Mouse (Mus musculus) CH12.LX (cell line): ENCODE results near the gene Qrfp. TPM values are rescaled to one million over a fixed set of nuclear protein-coding genes. Genes with fewer than 3 reads are reported as not detected.

Source experiments
- DNase-seq: peaks from one replicate; pipeline ENCODE4 v3.0.0-alpha.2; 2013; ENCODE audit errors: extremely low read depth
- H3K27ac ChIP-seq: 2 replicates; pipeline ENCODE4 v1.5.1; 2012; ENCODE audit warnings: low read depth, mild to moderate bottlenecking, control low read depth, moderate library complexity; ENCODE audit not compliant: insufficient read depth
- H3K27me3 ChIP-seq: replicated peaks from 2 replicates; pipeline ENCODE3; 2012; ENCODE audit warnings: inconsistent platforms
- H3K36me3 ChIP-seq, 2 experiments: replicated peaks in 1 of 2; 2 replicates each; pipeline versions ENCODE3 to v1.6.1; 2012; ENCODE audit warnings: inconsistent platforms in 1 of 2, low read length in 1 of 2, mild to moderate bottlenecking in 1 of 2, mixed read lengths in 1 of 2, moderate library complexity in 1 of 2; ENCODE audit not compliant: control insufficient read depth in 1 of 2, insufficient read depth in 1 of 2
- H3K4me1 ChIP-seq, 2 experiments: 2 replicates each; pipeline ENCODE4 v1.6.1; 2012; ENCODE audit warnings: inconsistent platforms in 1 of 2, moderate library complexity in 1 of 2; ENCODE audit not compliant: insufficient read depth in 2 of 2, control insufficient read depth in 1 of 2
- H3K4me2 ChIP-seq: 2 replicates; pipeline ENCODE4 v1.6.1; 2012; ENCODE audit warnings: low read depth, mild to moderate bottlenecking, control low read depth; ENCODE audit not compliant: poor library complexity, insufficient read depth, severe bottlenecking
- H3K4me3 ChIP-seq, 3 experiments: fragments of 150-350 bp in 1 of 3; sonication (generic) in 1 of 3; replicated peaks in 1 of 3; 2 replicates each; pipeline versions ENCODE3 to v1.5.1; 2011 to 2012; ENCODE audit warnings: low read depth in 2 of 3, low read length in 2 of 3, mild to moderate bottlenecking in 2 of 3, moderate library complexity in 2 of 3, control low read depth in 1 of 3, improper control_type of control experiment in 1 of 3, inconsistent platforms in 1 of 3, mixed read lengths in 1 of 3; ENCODE audit not compliant: poor library complexity in 1 of 3
- H3K79me2 ChIP-seq: replicated peaks from 2 replicates; pipeline ENCODE4 v1.6.1; 2012; ENCODE audit warnings: mild to moderate bottlenecking, moderate library complexity; ENCODE audit not compliant: control insufficient read depth, poor library complexity, insufficient read depth, severe bottlenecking; ENCODE audit errors: extremely low read depth
- H3K9ac ChIP-seq: 2 replicates; pipeline ENCODE4 v1.6.1; 2012; ENCODE audit warnings: low read depth, mild to moderate bottlenecking, control low read depth, moderate library complexity; ENCODE audit not compliant: insufficient read depth
- H3K9me3 ChIP-seq: replicated peaks from 2 replicates; pipeline ENCODE3; 2012; ENCODE audit warnings: low read length, inconsistent platforms, mixed read lengths
- CHD2 ChIP-seq: IDR thresholded peaks from 2 replicates; pipeline ENCODE4 v1.6.1; 2011; ENCODE audit warnings: low read length, improper control_type of control experiment
- ELF1 ChIP-seq: IDR thresholded peaks from 2 replicates; pipeline ENCODE4 v1.6.1; 2014; ENCODE audit warnings: low read depth, mild to moderate bottlenecking, inconsistent platforms, low read length, improper control_type of control experiment
- EP300 ChIP-seq: IDR thresholded peaks from 2 replicates; pipeline ENCODE4 v1.6.1; 2011; ENCODE audit warnings: low read length, improper control_type of control experiment
- ETS1 ChIP-seq: conservative IDR thresholded peaks from 2 replicates; pipeline ENCODE4 v1.6.1; 2012; ENCODE audit warnings: low read depth, mild to moderate bottlenecking, inconsistent platforms, low read length, improper control_type of control experiment, moderate library complexity
- JUN ChIP-seq: IDR thresholded peaks from 2 replicates; pipeline ENCODE4 v1.6.1; 2011; ENCODE audit warnings: low read depth, mild to moderate bottlenecking, low read length, improper control_type of control experiment, moderate library complexity; ENCODE audit not compliant: insufficient read depth
- KAT2A ChIP-seq: IDR thresholded peaks from 2 replicates; pipeline ENCODE4 v1.6.1; 2012; ENCODE audit warnings: low read length, improper control_type of control experiment, inconsistent platforms; ENCODE audit not compliant: insufficient replicate concordance
- MAFK ChIP-seq: IDR thresholded peaks from 2 replicates; pipeline ENCODE4 v1.6.1; 2011; ENCODE audit warnings: low read length, improper control_type of control experiment; ENCODE audit not compliant: insufficient replicate concordance
- MAX ChIP-seq: IDR thresholded peaks from 2 replicates; pipeline ENCODE4 v1.6.1; 2011; ENCODE audit warnings: low read length, improper control_type of control experiment
- MYC ChIP-seq: IDR thresholded peaks from 2 replicates; pipeline ENCODE4 v1.6.1; 2011; ENCODE audit warnings: low read depth, mild to moderate bottlenecking, improper control_type of control experiment, low read length
- NRF1 ChIP-seq: IDR thresholded peaks from 2 replicates; pipeline ENCODE4 v1.6.1; 2014; ENCODE audit warnings: low read depth, mild to moderate bottlenecking, inconsistent platforms, low read length, improper control_type of control experiment, moderate library complexity
- POLR2A ChIP-seq: IDR thresholded peaks from 2 replicates; pipeline ENCODE4 v1.6.1; 2011; ENCODE audit warnings: low read depth, mild to moderate bottlenecking, improper control_type of control experiment, low read length
- POLR2AphosphoS2 ChIP-seq: IDR thresholded peaks from 2 replicates; pipeline ENCODE4 v1.6.1; 2011; ENCODE audit warnings: low read depth, low read length, improper control_type of control experiment
- RAD21 ChIP-seq: IDR thresholded peaks from 2 replicates; pipeline ENCODE4 v1.6.1; 2011; ENCODE audit warnings: low read depth, mild to moderate bottlenecking, low read length, improper control_type of control experiment, moderate library complexity
- RCOR1 ChIP-seq: conservative IDR thresholded peaks from 2 replicates; pipeline ENCODE4 v1.6.1; 2012; ENCODE audit warnings: low read depth, mild to moderate bottlenecking, inconsistent platforms, low read length, improper control_type of control experiment
- SMC3 ChIP-seq: IDR thresholded peaks from 2 replicates; pipeline ENCODE4 v1.6.1; 2011; ENCODE audit warnings: low read depth, low read length, improper control_type of control experiment
- UBTF ChIP-seq: IDR thresholded peaks from 2 replicates; pipeline ENCODE4 v1.6.1; 2012; ENCODE audit warnings: low read depth, mild to moderate bottlenecking, inconsistent platforms, low read length, improper control_type of control experiment, moderate library complexity
- USF2 ChIP-seq: conservative IDR thresholded peaks from 2 replicates; pipeline ENCODE4 v1.6.1; 2011; ENCODE audit warnings: low read depth, low read length, improper control_type of control experiment
- ZC3H11A ChIP-seq: IDR thresholded peaks from 2 replicates; pipeline ENCODE4 v1.6.1; 2012; ENCODE audit warnings: low read depth, mild to moderate bottlenecking, inconsistent platforms, low read length, improper control_type of control experiment
- ZKSCAN1 ChIP-seq: IDR thresholded peaks from 2 replicates; pipeline ENCODE4 v1.6.1; 2012; ENCODE audit warnings: low read depth, inconsistent platforms, low read length, improper control_type of control experiment, borderline replicate concordance
- dilution Hi-C: fragments of 300-500 bp; cut with MboI; formaldehyde crosslinking; loops from 2 replicates; pipeline ENCODE4 v1.14.3; 2020; ENCODE audit warnings: low sequenced_read_pairs; ENCODE audit not compliant: extremely low pct_unique_long_range_greater_than_20kb, extremely low pct_ligation_motif_present
- in situ Hi-C: fragments of 300-500 bp; cut with MboI; formaldehyde crosslinking; loops from 3 replicates; pipeline ENCODE4 v1.14.3; 2019; ENCODE audit warnings: low sequenced_read_pairs, low pct_ligation_motif_present, low pct_unique_long_range_greater_than_20kb, mixed read lengths
- polyA plus RNA-seq: library from polyadenylated mRNA; unstranded; fragments of >175 nt; gene quantifications from 2 replicates; pipeline ENCODE4 v1.2.1, GENCODE M21; 2012; ENCODE audit warnings: low read depth; ENCODE audit not compliant: insufficient read length
- total RNA-seq, 2 experiments: library from RNA; depleted of rRNA; stranded (reverse); fragments of 300-350 nt in 1 of 2; fragments of >200 nt in 1 of 2; gene quantifications; 2 replicates each; pipeline ENCODE4 v1.2.3; 2012 to 2014

Gene Qrfp
- total RNA-seq (2012; rRNA removed) (not detected in 2 replicates), total RNA-seq (2014; rRNA removed) (not detected in 2 replicates), polyA plus RNA-seq (not detected in 2 replicates)

- in situ Hi-C loops = no loop called here
- TF ChIP-seq JUN = no peak
- no peak for TF ChIP-seq MAFK
- TF ChIP-seq CHD2 = no peak
- no peak for TF ChIP-seq ZKSCAN1
- TF ChIP-seq POLR2AphosphoS2 = no peak
- no peak for TF ChIP-seq SMC3
- TF ChIP-seq ZC3H11A = no peak
- TF ChIP-seq RCOR1 = no peak
- no peak for TF ChIP-seq ETS1
- TF ChIP-seq NRF1 = no peak
- no peak for TF ChIP-seq MAX
- no peak for TF ChIP-seq RAD21
- no peak for TF ChIP-seq EP300
- TF ChIP-seq MYC = no peak
- TF ChIP-seq UBTF = no peak
- no peak for TF ChIP-seq POLR2A
- H3K27ac ChIP-seq = no peak within 1 kb of the TSS
- no peak within 1 kb of the TSS for H3K4me3 ChIP-seq
- no peak for DNase-seq
- no peak within 1 kb of the TSS for H3K9ac ChIP-seq
- H3K4me2 ChIP-seq = no peak within 1 kb of the TSS
- peaks cover 0 to 2% of the 10 kb centered on the region in 2 experiments for H3K36me3 ChIP-seq
- H3K79me2 ChIP-seq = no peaks in the 10 kb centered on the region
- H3K9me3 ChIP-seq = no peaks in the 10 kb centered on the region
- peaks cover 49% of the 10 kb centered on the region for H3K27me3 ChIP-seq
- H3K4me1 ChIP-seq = peaks cover 6 to 28% of the 10 kb centered on the region in 2 experiments
- dilution Hi-C loops = no loop called here
Observed at GRCm38 (mm10) chr2:31810444-31810843, at the start of gene Qrfp. Qrfp (minus strand) TSS chr2:31810580.

GRCm38 (mm10) chr2:31858500-31858899 lies 48.1 kb upstream of the Qrfp start:
- in situ Hi-C loops (no loop called here), dilution Hi-C loops (no loop called here)
- no peak overlapping the region for H3K4me3 ChIP-seq
- no peak overlapping the region for H3K9ac ChIP-seq
- TF ChIP-seq ZC3H11A (no peak), KAT2A (no peak), ELF1 (no peak), EP300 (no peak), USF2 (no peak), CHD2 (no peak), SMC3 (no peak)
- H3K4me2 ChIP-seq = no peak overlapping the region
- no peaks in the 10 kb centered on the region for H3K36me3 ChIP-seq
- peaks cover 0 to 8% of the 10 kb centered on the region in 2 experiments; a peak in 2 of 4 replicates for H3K4me1 ChIP-seq
- no peak for DNase-seq
- no peaks in the 10 kb centered on the region for H3K9me3 ChIP-seq
- H3K27me3 ChIP-seq = peaks cover 99% of the 10 kb centered on the region
- H3K79me2 ChIP-seq = no peaks in the 10 kb centered on the region
- no peak overlapping the region for H3K27ac ChIP-seq
